Mouse (Mus musculus): ENCODE results near the gene Ppfibp1.

GRCm38 (mm10) chr6:146863154-146863553 lies 25.1 kb upstream of the Ppfibp1 start:
- TF ChIP-seq CTCF (IDR thresholded peaks at IDR 0.05; ENCODE audit: low read depth) (no peak), EP300 (IDR thresholded peaks at IDR 0.05; ENCODE audit: low read depth) (no peak)

Measured in heart, postnatal 0 days (tissue).